Mouse (Mus musculus) 3134 (cell line): ENCODE results near the gene Hoxa13.

Experiments used
- DNase-seq: peaks from one replicate; pipeline ENCODE4 v3.0.0-alpha.2; 2011; ENCODE audit warnings: low spot score; ENCODE audit not compliant: insufficient read length; ENCODE audit errors: extremely low read depth

The Hoxa13 gene

GRCm38 (mm10) chr6:52270494-52271480 lies 10.1 kb upstream of the Hoxa13 start:
- DNase-seq: no peak

DNA sequence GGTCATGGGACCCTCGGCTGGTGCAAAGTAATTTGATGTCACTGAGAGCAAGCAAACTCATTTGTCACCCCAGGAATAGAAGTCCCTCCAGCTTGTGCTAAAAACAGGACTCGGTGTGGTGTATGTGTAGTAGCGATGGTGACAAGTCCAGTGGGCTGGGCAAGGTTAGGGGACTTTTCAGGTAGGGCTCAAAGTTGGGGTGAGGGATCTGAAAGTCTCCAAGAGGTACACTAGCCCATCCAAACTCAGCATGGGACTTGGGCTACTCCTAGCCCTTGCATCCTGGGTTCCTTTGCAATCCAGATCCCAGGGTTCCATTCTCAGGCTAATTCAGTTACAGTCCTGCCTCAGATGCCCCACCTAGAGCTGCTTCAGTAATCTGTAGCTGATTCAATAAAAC lies 8.1 kb upstream of the Hoxa13 start:
- no peak for DNase-seq

- no peak for DNase-seq
These were observed 7.7 kb upstream of the Hoxa13 start for GRCm38 (mm10) chr6:52268341-52268740.

DNA sequence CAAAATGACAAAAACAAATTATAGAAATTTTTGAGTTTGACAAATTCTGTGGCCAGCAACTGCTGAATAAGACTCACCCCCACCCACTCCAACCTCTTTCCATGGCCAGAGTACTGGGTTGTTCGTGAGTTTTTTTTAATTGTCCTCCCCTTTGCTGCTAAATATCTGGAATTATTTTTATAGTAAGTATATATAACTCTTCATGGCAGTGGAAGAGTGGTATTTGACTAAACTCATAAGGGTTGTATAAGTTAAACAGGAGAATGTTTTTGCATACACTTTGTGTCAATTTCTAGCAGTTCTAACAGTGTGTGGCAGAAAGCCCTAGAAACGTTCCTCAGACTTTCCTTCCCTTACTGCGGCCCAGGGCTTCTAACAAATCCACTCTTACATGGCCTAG lies 7.0 kb upstream of the Hoxa13 start:
- DNase-seq: no peak

DNA sequence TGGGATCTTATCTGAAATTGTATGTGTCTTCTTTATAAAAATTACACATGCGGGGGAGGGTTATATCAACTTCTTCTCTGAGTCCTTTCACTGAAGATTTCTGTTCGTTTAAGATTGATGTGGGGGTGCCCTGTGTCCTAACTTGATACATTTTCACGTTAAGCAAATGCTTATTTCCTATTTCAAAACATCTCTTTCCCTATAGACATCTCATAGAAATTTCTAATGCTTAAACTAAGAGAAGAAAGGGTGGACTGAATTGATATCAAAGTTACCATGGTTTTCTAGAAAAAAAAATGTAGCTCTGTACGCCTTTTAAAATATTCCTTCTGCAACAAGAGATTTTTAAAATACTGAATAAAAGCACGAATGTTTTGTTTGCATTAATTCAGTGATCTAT lies 6.5 kb upstream of the Hoxa13 start:
- no peak for DNase-seq

DNA sequence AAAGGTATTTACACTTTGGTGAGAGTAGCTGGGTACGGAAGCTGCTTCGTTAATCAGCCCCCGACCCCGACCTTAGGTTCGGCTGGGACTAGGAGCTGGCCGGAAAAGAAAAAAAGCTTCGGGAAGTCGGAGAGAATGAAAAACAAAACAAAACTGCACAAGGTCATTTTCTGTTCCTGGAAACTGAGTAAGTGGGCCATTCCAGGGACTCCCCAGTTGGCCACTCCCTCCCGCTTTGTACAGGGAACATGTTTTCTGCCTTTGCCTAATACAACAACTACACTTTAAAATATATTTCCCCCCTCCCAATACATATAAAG lies 5.9 kb upstream of the Hoxa13 start:
- no peak for DNase-seq

DNA sequence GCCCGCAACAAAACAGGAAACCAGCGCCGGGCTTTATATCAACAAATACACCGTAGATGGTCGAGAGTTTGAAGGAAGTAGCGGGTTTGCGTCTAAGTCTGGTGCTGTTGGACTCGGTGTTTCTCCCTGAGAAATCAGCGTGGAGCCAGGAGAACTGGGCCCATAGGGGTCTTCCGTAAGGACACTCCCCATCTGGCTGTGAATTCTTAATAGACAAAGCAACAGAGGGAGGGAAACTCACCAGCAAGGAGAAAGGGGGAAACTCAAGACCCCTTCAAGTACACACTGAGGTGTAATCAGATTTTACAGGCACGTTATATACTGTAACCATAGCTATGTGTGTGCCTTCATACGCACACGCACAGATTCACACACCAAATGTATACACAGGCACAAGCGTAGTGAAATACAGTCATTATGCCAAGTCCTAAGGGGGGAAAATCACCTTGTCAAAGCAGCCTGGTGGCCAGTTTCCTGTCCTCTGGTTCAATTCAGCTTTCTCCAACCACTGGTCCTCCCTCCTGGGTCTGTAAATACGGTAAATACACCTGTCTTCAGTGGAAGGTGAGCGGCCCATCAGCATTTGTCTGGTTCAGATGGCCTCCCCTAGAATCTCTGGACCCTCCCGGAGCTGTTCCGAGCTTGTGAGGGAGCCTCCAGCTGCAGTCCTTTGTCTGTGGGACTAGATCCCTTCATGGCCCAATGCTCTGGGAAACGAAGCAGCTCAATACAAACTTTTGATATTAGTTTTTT lies 5.4 kb upstream of the Hoxa13 start:
- DNase-seq: no peak

DNA sequence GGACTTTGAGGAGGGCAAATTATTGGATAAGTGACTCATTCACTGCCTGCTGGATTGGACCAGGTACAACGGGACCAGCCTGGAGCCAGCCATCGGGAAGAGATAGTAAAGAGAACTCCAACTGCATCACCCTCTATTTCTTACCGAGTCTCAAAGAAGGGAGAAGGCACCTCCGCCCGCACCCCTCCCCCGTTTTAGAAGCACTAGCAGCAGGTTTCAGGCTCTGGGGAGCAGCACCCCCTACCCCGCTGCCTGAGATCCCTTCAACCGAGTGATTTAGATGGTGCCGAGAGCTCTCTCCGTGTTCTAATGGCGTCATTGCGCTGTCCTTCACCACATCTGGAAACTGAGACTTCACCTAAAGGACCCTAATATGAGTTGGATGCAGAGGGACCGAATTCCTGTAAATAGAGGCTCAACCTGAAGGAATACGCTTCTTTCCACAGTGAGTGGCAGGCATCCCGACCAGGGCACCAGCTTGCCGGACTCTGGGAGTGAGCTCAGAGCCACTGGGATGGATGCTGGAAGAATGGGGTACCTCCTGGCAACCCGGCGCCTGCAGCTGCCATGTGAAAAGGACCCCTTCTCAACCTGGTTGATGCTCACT lies 4.7 kb upstream of the Hoxa13 start:
- no peak for DNase-seq

- DNase-seq: no peak
These were observed 3.6 kb upstream of the Hoxa13 start for GRCm38 (mm10) chr6:52264106-52264790.

GRCm38 (mm10) chr6:52263321-52263585 lies 2.6 kb upstream of the Hoxa13 start:
- DNase-seq: no peak

DNA sequence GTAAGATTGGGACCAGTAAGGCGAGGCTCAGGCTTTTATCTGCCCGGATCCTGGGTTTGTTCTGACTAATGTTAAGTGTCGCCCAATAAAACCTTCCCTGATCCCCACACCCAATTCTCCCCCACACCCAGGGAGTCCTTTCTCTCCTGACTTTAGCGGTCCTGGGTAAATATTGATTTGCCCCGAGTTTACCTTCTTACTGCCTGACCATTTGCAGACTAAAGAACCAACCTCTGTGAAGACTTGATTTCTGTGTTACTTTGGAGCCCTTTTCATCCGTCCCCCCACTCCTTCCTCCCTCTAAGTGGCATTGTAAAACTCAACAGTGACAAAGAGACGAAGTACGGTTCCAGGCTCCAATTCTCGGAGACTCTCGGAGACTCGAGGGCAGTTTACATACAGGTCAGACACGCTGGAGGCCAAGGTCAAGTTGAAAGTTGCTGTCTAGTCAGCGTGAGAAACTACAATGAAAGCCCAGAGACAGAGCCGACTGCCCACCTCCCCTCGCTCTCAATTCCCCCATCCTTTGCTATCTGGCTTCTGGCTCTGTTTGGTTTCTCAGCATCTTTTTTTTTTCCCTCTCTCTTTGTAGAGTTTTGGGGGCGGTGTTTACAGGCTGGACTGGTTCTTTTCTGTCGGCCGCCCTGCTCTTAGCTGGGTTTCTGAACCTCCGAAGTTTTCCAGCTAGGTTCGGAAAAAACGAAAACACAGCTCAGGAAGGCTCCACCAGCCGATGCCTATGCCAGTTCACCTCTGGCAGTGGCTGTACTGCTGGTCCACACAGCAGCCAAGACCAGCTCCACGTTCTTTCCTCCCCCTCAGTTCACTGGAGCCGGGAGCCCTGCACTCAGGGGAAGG lies 2.0 kb upstream of the Hoxa13 start:
- DNase-seq: no peak

GRCm38 (mm10) chr6:52261751-52262462 lies 1.2 kb upstream of the Hoxa13 start:
- no peak for DNase-seq

GRCm38 (mm10) chr6:52259811-52260261 lies 844 bp downstream of the Hoxa13 start:
- no peak for DNase-seq

- DNase-seq: no peak
These were observed 1.4 kb downstream of the Hoxa13 start for GRCm38 (mm10) chr6:52259081-52259790.

DNA sequence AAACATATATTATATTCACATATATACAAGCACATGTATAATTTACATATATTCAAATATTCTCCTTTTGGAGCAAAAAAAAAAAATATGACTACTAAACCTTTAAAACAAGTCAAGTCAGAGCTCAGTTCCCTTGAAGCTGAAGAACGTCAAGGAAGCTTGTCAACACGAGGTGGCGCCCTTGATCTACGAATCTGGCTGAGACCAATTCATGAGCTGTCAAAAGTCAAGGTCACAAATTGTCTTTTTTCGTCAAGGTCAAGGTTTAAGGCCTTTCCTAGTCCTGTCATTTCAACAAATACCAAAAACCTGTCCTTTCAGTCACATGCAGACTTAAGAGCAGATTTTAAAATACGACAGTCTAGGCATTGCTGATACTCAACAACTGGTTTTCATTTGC lies 3.7 kb downstream of the Hoxa13 start:
- no peak for DNase-seq

DNA sequence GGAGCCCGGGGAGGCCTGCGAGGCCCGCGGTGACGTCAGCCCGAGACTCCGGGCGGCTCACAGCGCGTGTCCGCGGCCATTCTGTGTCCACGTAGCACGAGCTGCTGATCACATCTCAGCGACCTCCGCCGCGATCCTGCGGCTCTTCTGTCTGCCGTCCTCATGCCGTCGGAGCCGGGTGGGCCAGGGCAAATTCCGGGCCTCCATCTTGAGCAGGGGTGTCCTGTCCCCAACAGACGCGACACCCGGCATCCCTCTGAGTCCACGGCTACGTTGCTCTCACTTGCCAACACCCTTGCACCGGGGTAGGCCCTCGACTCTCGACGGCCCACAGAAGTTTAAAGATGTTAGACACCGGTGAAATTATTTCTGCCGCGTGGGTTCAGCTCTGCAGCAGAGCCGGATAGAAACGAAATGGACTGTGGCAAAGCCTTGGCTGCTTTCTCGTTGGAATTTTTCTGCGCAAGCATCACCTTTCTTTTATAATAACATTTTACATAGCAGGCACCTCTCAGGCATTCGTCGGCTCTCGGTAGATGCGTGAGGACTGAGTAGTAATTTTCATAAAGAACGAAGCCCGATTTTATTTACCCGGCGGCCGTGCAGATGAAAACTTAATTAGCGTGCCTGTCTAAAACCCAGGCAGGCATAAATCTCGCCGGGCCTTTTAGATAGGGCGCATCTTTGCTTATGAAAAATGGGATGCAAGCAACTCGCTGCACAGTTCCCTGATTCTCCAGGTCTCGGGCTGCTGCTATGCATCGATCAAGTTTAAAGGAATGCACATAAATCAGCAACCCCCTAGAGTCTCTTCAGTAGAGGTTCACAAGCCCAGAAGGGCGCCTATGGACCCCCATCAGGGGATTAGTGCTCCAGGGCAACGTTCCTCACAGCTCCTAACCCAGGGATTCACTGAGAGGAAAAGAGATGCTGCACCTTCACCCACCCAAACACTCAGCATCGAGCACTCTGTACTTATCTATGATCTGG lies 6.9 kb downstream of the Hoxa13 start:
- no peak for DNase-seq

DNA sequence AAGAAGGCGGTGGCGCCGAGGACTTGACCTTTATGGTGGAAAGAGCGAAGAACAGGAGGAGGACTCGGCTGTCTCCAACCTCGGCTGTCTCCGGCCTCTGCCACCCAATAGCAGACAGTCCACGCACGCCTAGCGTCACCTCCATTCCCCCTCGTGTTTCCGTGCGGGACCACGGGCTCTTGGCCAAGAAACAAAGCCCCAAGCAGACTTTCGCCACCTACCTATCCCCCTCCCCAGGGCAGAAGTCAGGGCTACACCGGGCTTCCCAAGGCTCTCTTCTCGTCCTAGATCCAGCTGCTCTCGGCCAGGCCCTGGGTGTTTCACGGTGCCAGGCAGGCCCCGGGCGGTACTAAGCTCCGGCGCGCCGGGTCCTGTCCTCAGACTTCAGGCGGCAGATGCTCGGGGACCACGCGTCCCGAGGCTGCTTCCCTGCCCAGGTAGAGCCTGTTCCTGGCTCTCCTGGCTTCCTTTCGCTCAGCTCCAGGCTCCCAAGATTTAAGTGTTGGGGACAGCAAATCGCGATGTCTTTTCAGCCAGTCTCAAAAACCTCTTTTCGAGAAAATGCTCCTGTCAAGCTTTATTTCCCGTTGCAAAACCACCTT lies 7.8 kb downstream of the Hoxa13 start:
- no peak for DNase-seq
